Mouse (Mus musculus) stomach, embryonic 16.5 days (tissue): ENCODE measurements around the gene Galt. TPM values are rescaled to one million over a fixed set of nuclear protein-coding genes. Genes with fewer than 3 reads are reported as not detected.
A peak's percentile ranks its signal among the peaks of the same experiment; 100 is the strongest.
"Not testable (repeated sequence)": the region's sequence is repeated elsewhere in the genome, so short reads cannot be mapped to it uniquely, and the experiment has no call there.

Experiments used
- ATAC-seq: fragments of 200-750 bp; cut with Nextera tagmentation; 2 replicates; pipeline ENCODE4 v1.8.0; 2017; ENCODE audit warnings: moderate number of reproducible peaks, moderate TSS enrichment; ENCODE audit not compliant: insufficient read depth, low FRiP score
- H3K27ac ChIP-seq: fragments of 300-500 bp; sonication (generic); 2 replicates; pipeline ENCODE4 v1.5.1; 2014; ENCODE audit warnings: low read length
- H3K27me3 ChIP-seq: fragments of 300-500 bp; sonication (generic); 2 replicates; pipeline ENCODE4 v1.6.1; 2014; ENCODE audit warnings: low read length, control low read depth, mixed read lengths; ENCODE audit not compliant: control insufficient read depth, insufficient read depth
- H3K36me3 ChIP-seq: fragments of 300-500 bp; sonication (generic); 2 replicates; pipeline ENCODE4 v1.6.1; 2014; ENCODE audit warnings: low read length; ENCODE audit not compliant: control insufficient read depth, insufficient read depth
- H3K4me1 ChIP-seq: fragments of 300-500 bp; sonication (generic); 2 replicates; pipeline ENCODE4 v1.6.1; 2014; ENCODE audit warnings: low read length, control low read depth, mixed read lengths; ENCODE audit not compliant: control insufficient read depth, insufficient read depth
- H3K4me2 ChIP-seq: fragments of 300-500 bp; sonication (generic); 2 replicates; pipeline ENCODE4 v1.6.1; 2014; ENCODE audit warnings: low read depth, low read length, mixed read lengths
- H3K4me3 ChIP-seq: fragments of 300-500 bp; sonication (generic); replicated peaks from 2 replicates; pipeline ENCODE4 v1.5.1; 2014; ENCODE audit warnings: mild to moderate bottlenecking, low read length
- H3K9ac ChIP-seq: fragments of 300-500 bp; sonication (generic); 2 replicates; pipeline ENCODE4 v1.6.1; 2014; ENCODE audit warnings: low read length
- H3K9me3 ChIP-seq: fragments of 300-500 bp; sonication (generic); replicated peaks from 2 replicates; pipeline ENCODE4 v1.6.1; 2016; ENCODE audit warnings: low read length, control low read depth; ENCODE audit not compliant: control insufficient read depth
- WGBS: fragments of 180-500 bp; shearing (Covaris S2); extraction: QIAGEN DNeasy Blood & Tissue Kit; methylation state at CpG from one replicate; pipeline ENCODE4 v1.1.7; 2014; 5-methylcytosine and 5-hydroxymethylcytosine counted together
- polyA plus RNA-seq: library from polyadenylated mRNA; unstranded; fragments of >200 nt; fragmentation: Nextera tagmentation; extraction: Ambion mirVana; gene quantifications from 2 replicates; pipeline ENCODE4 v1.2.1, GENCODE M21; 2015

Galt gene
- polyA plus RNA-seq, 1 experiment from 2014 or later, result 44.7 TPM

DNA sequence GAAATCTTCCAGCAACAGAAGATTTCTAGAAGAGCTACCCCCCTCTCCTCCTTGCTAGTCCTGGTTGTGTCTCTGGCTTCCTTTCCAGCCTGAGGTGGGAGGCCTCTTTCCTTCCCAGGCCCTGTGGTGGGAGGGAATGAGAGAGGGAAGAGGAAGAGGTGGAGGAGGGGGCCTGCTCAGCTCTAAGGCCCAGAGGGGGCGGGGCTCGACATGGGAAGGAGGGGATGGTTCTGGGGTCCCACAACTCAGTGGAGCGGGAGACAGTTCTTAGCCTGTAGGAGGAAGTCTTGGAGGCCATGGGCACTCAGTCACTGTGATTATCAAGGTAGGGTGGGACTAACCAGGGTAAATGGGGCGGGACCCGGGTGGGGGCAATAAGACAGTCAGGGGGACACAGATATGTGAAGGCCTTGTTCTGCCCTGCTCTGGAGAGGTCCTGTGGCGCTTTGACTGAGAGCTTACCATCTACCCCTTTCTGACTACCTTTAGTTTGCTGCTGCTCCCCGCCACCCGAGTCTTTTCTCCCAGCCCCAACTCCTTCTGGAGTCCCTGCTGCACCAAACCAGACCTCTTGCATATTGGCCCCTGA lies 7.2 kb downstream of the Galt start:
- H3K4me1 ChIP-seq, result peaks cover 29% of the 10 kb centered on the region
- H3K27me3 ChIP-seq, result no peaks in the 10 kb centered on the region
- 37% methylated on average over 8 of the region's 8 CpGs for whole genome bisulfite sequencing
- peak; percentile 45 for ATAC-seq
- no peaks in the 10 kb centered on the region for H3K36me3 ChIP-seq
- H3K9ac ChIP-seq, result peak overlapping the region; percentile 77
- peak overlapping the region; percentile 58 for H3K4me3 ChIP-seq
- peak overlapping the region; percentile 77 for H3K4me2 ChIP-seq
- H3K9me3 ChIP-seq, result no peaks in the 10 kb centered on the region
- peak overlapping the region; percentile 94 for H3K27ac ChIP-seq

DNA sequence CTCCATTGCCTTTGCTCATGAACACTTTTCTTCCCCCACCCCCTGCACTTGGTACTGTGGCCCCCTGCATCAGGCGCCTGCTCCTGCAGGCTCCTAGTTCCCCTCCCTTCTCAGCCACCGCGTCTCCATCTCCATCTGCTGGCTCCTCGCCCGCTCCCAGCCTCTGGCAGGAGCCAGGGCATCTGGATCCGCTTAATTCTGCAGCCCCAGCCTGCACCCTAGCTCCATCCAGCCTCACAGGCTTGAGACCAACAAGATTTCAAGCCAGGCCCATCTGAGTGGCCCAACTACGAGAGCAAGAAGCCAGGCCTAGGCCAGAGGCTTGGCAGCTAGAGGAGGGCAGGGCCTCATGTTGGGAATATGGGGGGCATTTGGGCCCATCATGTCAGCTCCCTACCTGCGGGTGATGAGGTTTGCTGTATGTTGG lies 7.7 kb downstream of the Galt start:
- ATAC-seq, result peak; percentile 8; the same call in 1 of the 2 replicates
- Histone ChIP-seq H3K27ac (peak overlapping the region; percentile 94), H3K4me3 (peak overlapping the region; percentile 58), H3K4me1 (peaks cover 29% of the 10 kb centered on the region), H3K9ac (peak overlapping the region; percentile 77), H3K4me2 (peak overlapping the region; percentile 77)
- not testable (repeated sequence) for H3K27me3 ChIP-seq, H3K36me3 ChIP-seq, H3K9me3 ChIP-seq
- 32% methylated on average over 8 of the region's 8 CpGs for WGBS

DNA sequence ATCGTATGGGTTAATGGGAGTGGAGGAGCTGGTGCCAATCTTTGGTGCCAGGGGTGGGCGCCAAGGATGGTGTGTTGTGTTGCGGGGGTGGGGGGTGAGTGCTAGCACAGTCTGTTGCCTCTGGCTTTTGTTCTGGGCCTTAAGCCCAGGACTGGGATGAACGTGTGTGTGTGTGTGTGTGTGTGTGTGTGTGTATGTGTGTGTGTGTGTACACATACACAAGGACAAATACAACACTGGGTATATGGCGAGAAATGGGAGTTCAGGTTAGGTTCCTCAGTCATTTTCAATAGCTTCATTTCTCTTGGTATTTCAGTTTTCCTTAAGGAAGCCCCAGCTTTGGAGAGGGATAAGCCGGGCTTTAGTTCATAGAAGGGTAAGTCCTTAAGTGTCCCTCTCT lies 8.1 kb downstream of the Galt start:
- H3K4me2 ChIP-seq, result peak overlapping the region; percentile 77; the same call in 1 of the 2 replicates
- not testable (repeated sequence) for H3K9me3 ChIP-seq, ATAC-seq, H3K4me3 ChIP-seq, H3K9ac ChIP-seq, H3K36me3 ChIP-seq, H3K27me3 ChIP-seq, H3K27ac ChIP-seq
- H3K4me1 ChIP-seq, result peaks cover 29% of the 10 kb centered on the region
- 67% methylated on average over 4 of the region's 6 CpGs for WGBS

DNA sequence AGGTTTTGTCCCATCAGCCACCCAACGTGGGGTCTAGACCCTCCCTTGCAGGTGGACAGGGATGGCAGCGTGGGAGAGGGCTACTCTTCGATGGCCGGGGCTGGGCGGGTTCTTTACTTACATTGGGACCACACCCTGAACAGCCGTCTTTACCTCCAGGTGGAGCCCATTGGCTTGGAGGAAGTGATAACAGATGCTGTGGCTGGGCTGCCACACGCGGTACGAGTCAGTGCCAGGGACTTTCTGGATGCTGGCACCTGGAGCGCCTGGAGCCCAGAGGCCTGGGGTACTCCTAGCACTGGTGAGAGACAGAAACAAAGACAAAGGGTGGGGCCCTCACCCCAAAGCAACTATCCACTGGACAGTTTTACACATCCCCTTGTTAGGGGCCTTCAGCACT lies 12.3 kb downstream of the Galt start:
- H3K4me2 ChIP-seq, H3K4me3 ChIP-seq, H3K36me3 ChIP-seq, H3K4me1 ChIP-seq, H3K9ac ChIP-seq, H3K27me3 ChIP-seq, ATAC-seq, H3K9me3 ChIP-seq, H3K27ac ChIP-seq: not testable (repeated sequence)
- WGBS, result 64% methylated on average over 10 of the region's 10 CpGs

DNA sequence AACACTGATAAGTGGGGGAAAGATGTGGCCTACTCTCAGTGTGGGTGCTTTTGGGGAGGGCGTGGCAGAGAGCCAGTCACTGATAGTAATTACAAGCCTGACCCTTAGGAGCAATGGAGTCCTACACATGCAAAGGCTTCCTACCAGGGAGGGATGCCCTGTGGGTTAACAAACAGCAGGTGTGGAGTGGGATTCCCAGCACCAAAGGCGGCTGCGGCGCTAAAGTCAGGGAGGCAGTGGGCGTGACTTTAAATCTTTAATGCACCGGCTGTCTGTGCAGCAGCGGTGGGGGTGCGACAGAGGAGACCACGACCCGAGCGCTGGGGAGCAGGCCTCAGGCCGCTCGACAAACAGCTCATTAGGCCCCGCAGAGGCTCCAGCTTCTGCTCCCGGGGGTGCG lies 17.9 kb downstream of the Galt start:
- not testable (repeated sequence) for ATAC-seq, H3K27me3 ChIP-seq, H3K4me1 ChIP-seq, H3K9me3 ChIP-seq, H3K27ac ChIP-seq, H3K36me3 ChIP-seq
- Histone ChIP-seq H3K4me2 (peak overlapping the region; percentile 46), H3K9ac (peak overlapping the region; percentile 35; the same call in 1 of the 2 replicates), H3K4me3 (peak overlapping the region; percentile 31)
- WGBS, result 8% methylated on average over 7 of the region's 16 CpGs

DNA sequence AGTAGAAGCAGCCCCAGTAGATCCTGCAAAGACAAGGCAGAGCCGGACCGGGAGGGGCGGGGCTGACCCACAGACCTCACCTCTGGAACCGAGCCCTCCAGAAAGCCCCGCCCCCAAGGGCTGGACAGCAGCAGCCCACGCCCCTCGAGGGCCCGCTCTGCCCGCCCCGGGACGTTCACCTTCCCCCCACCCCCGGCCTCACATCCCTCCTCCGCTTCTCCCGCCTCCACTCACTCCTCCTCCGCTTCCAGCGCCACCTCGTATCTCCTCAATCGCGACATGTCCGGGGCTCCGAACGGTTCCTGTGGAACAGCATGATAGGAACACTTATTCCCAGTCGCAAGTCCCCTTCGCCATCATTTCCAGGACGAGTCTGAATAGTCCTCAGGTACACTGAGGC lies 18.5 kb downstream of the Galt start:
- H3K9me3 ChIP-seq, ATAC-seq, H3K27me3 ChIP-seq, H3K27ac ChIP-seq, H3K4me1 ChIP-seq, H3K36me3 ChIP-seq: not testable (repeated sequence)
- Histone ChIP-seq H3K4me3 (peak overlapping the region; percentile 41), H3K4me2 (peak overlapping the region; percentile 48), H3K9ac (peak overlapping the region; percentile 56; the same call in 1 of the 2 replicates)
- under 1% methylated on average over 17 of the region's 25 CpGs for WGBS

DNA sequence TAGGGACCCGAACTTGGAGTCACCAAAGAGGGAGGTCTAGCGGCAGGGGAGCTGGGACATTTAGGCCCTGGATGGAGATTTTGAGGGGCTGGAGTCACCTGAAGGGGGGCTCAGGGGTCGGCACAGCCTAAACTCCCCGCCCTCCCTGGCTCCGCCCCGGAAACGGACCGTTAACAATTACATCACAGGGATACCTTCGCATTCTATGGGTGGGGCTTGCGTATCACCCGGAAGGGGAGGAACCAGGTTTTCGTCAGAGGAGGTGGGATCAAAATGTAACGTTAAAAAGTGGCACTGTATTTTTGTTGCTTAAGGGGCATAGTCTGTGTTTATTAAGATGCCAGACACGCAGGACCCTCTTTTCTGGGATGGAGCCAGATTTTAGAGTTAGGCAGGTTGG lies 19.0 kb downstream of the Galt start, which contains the start of gene Ccl27a:
Ccl27a (minus strand) TSS at position 246 of the 400 bp plus-strand sequence.
- not testable (repeated sequence) for H3K9me3 ChIP-seq, ATAC-seq, H3K36me3 ChIP-seq, H3K4me1 ChIP-seq, H3K27me3 ChIP-seq
- H3K27ac ChIP-seq, result peak within 1 kb of the TSS; percentile 38
- H3K4me2 ChIP-seq, result peak within 1 kb of the TSS; percentile 48
- WGBS, result under 1% methylated on average over 12 of the region's 14 CpGs
- peak within 1 kb of the TSS; percentile 41 for H3K4me3 ChIP-seq
- peak within 1 kb of the TSS; percentile 56 for H3K9ac ChIP-seq

DNA sequence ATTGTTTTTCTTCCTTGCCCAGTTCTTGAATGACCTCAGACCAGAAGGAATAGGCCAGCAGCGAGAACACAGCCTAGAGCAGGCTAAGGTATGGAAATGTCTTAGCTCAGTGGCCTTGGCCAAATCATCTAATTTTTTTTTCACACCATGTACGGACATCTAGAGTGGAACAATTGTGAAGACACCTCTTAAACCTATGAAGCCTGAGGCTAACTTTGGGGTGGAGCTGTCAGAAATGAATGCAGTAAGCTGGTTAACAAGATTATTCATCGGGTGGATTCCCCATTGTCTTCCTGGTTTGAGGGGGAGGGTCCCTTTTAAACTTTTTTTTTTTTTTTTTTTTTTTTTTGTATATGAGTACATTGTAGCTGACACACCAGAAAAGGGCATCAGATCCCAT lies 19.5 kb downstream of the Galt start:
- 59% methylated on average over 3 of the region's 3 CpGs for WGBS
- H3K27me3 ChIP-seq, H3K9me3 ChIP-seq, H3K4me3 ChIP-seq, ATAC-seq, H3K36me3 ChIP-seq, H3K4me1 ChIP-seq, H3K9ac ChIP-seq: not testable (repeated sequence)
- H3K27ac ChIP-seq, result peak overlapping the region; percentile 38
- H3K4me2 ChIP-seq, result peak overlapping the region; percentile 41

DNA sequence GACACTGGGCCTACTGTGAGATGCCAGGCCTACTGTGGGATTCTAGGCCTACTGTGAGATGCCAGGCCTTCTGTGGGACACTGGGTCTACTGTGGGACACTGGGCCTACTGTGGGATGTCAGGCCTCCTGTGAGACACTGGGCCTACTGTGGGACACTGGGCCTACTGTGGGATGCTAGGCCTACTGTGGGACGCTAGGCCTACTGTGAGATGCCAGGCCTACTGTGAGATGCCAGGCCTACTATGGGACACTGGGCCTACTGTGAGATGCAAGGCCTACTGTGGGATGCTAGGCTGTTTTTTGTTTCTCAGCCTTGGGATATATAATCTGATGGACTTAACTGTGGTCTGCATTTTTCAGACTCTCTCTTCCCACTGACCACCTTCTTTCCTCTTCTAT lies 20.8 kb downstream of the Galt start:
- 67% methylated on average over 1 of the region's 1 CpGs for whole genome bisulfite sequencing
- H3K4me2 ChIP-seq, result not testable (repeated sequence)

More for the DNA sequence above, 20.8 kb downstream of the Galt start:
- not testable (repeated sequence) for H3K27ac ChIP-seq, H3K9me3 ChIP-seq, H3K27me3 ChIP-seq, ATAC-seq, H3K4me1 ChIP-seq, H3K9ac ChIP-seq, H3K36me3 ChIP-seq, H3K4me3 ChIP-seq
